Mouse (Mus musculus): ENCODE results near the gene Gm20509. TPM values are rescaled to one million over a fixed set of nuclear protein-coding genes. Genes with fewer than 3 reads are reported as not detected.
A peak's percentile ranks its signal among the peaks of the same experiment; 100 is the strongest.
"Not testable (repeated sequence)": the region's sequence is repeated elsewhere in the genome, so short reads cannot be mapped to it uniquely, and the experiment has no call there.

Gm20509 gene
- total RNA-seq, 1 experiment from 2014 or later: not detected

DNA sequence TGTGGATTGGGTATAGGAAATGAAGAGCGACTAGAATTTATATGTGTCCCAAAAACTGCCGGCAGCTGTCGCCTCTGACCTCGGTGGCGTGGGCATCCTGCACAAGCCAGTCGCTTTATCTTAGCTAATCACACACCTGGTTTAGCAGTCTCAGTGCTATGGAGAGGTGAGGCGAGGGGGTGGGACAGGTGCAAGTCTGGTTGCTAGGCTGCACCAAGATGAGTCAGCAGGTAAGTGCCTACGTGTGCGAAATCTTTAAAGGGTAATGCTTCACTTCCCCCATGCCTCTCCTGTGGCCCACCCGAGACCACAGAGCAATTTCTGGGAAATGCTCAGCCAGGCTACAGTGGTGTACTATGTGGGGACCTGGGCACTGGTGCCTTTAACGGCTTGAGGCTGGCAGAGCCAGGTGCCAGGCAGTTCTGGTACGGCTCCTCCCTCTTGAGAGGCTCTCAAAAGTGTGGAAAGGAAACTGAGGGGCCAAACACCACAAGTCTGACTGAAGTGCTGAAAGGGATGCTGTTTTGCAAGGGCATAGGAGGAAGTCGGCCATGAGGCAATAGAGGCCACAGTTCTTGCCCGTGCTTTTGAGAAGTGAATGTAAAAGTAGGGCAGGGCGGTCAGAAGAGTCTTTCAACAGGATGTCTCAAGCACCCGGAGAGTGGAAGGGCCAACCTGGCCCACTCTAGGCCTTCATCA lies 12.9 kb upstream of the Gm20509 start:
- peak; percentile 80 to 81 for ATAC-seq (replicated peaks in 1 of 2; ENCODE audit: insufficient read depth in 1 of 2, low FRiP score in 2 of 2, low TSS enrichment in 1 of 2, low read depth in 1 of 2, poor library complexity in 2 of 2, severe bottlenecking in 2 of 2)

DNA sequence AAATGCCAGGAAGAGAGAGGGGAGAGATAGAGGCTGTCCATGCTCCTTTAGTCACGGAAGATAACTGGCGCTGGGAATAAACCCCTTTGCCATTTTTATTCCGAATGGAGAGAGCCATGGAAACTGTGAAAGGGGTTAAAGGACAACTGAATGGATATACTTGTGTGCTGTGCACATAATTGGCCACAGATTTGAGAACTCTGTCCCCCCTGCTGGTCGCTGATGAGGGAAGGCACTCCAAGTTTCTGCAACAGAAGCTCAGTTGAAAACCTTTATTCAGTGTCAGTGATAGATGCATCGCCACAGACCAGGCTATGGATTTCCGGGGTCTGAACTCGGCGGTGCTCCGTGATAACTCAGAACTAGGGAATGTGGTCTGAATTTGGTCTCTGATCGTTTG lies 12.1 kb upstream of the Gm20509 start:
- ATAC-seq (replicated peaks in 1 of 2; ENCODE audit: insufficient read depth in 1 of 2, low FRiP score in 2 of 2, low TSS enrichment in 1 of 2, low read depth in 1 of 2, poor library complexity in 2 of 2, severe bottlenecking in 2 of 2): no peak

DNA sequence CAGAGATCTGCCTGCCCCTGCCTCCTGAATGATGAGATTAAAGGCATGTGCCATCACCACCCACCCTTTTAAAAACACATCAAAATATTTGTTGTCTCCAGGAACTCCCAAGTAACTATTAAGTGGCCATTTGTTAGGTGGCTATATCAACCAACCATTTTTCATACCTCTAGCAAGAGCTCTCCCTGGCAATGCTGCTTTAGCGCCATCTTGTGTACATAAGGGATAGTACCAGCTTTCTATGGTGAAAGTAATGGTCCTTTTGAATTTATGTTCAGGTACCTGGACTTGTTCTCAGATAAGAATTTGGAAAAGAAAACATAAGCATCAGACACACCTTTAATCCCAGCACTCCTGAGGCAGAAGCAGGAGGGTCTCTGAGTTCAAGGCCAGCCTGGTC lies 10.5 kb upstream of the Gm20509 start:
- ATAC-seq (replicated peaks in 1 of 2; ENCODE audit: insufficient read depth in 1 of 2, low FRiP score in 2 of 2, low TSS enrichment in 1 of 2, low read depth in 1 of 2, poor library complexity in 2 of 2, severe bottlenecking in 2 of 2): peak in 1 of 2 experiments; percentile 31; a peak in 1 of 4 replicates

DNA sequence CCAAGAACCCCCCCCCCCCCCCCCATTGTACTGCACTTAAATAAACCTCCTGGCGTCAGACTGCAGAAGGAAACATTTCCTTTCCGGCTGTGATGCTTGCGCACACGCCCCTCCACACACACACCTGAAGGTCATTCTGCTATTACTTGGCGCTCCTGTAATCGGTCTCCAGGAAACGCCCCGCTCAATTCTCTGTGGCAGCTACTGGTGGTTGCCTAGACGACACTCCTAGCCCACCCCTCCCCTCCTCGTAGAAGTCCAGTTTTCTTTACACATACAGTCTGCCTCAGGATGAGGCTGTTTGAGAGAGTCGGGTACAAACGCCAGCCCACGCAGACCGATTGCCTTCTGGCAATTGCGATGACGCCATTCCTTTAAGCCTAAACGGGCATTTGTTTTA lies 7.7 kb upstream of the Gm20509 start:
- no peak for ATAC-seq (replicated peaks in 1 of 2; ENCODE audit: insufficient read depth in 1 of 2, low FRiP score in 2 of 2, low TSS enrichment in 1 of 2, low read depth in 1 of 2, poor library complexity in 2 of 2, severe bottlenecking in 2 of 2)

DNA sequence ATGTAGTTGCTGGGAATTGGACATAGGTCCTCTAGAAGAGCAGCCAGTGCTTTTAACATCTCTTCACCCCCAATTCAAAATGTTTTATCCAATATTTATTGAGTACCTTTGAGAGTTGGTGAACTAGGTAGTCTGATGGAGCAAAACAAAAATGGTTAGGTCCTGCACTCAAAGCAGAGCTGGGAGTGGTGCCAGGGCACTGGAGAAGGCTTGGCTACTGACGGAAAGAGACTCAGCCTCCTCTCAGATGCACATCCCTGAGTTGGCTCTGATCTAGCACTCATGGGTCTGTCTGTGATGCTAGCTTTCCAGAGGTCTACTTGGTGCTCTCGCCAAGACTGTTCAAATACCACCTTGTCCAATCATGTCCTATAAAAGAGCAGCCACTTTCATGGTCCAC lies 4.4 kb upstream of the Gm20509 start:
- ATAC-seq (replicated peaks in 1 of 2; ENCODE audit: insufficient read depth in 1 of 2, low FRiP score in 2 of 2, low TSS enrichment in 1 of 2, low read depth in 1 of 2, poor library complexity in 2 of 2, severe bottlenecking in 2 of 2): no peak

DNA sequence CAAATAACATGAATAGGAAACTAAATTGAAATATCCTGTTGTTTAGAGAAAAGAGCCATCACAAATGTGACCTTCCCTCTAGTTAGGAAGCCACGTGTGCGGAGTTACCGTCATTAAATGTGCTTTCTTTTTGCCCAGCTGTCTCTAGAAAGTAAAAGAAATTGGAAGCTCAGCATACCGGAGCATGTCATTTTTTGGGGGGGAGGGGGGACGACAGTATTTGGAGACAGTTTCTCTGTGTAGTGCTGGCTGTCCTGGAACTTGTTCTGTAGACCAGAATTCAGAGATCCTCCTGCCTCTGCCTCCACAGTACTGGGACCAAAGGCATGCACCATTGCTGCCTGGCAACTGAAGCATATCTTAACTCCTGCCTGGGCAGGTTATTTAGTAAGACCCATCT lies 734 bp upstream of the Gm20509 start, which contains the start of gene Khdc3:
Gene Khdc3 (plus strand): TSS at position 301 of the 400 bp plus-strand sequence.
- no peak for ATAC-seq (replicated peaks in 1 of 2; ENCODE audit: insufficient read depth in 1 of 2, low FRiP score in 2 of 2, low TSS enrichment in 1 of 2, low read depth in 1 of 2, poor library complexity in 2 of 2, severe bottlenecking in 2 of 2)

DNA sequence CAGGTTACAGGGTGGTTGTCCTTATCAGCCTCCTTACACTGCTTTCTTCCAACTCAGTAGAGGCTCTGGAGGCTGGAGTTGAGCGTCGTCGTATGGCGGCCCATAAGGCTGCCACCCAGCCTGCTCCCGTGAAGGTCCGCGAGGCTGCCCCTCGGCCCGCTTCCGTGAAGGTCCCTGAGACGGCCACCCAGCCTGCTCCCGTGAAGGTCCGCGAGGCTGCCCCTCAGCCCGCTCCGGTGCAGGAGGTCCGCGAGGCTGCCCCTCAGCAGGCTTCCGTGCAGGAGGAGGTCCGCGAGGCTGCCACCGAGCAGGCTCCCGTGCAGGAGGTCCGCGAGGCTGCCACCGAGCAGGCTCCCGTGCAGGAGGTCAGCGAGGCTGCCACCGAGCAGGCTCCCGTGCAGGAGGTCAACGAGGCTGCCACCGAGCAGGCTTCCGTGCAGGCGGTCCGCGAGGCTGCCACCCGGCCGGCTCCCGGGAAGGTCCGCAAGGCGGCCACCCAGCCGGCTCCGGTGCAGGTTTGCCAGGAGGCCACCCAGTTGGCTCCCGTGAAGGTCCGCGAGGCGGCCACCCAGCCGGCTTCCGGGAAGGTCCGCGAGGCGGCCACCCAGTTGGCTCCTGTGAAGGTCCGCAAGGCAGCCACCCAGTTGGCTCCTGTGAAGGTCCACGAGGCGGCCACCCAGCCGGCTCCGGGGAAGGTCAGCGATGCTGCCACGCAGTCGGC lies 1.0 kb downstream of the Gm20509 start:
- ATAC-seq (replicated peaks in 1 of 2; ENCODE audit: insufficient read depth in 1 of 2, low FRiP score in 2 of 2, low TSS enrichment in 1 of 2, low read depth in 1 of 2, poor library complexity in 2 of 2, severe bottlenecking in 2 of 2): peak in 1 of 2 experiments; percentile 50; a peak in 2 of 4 replicates

DNA sequence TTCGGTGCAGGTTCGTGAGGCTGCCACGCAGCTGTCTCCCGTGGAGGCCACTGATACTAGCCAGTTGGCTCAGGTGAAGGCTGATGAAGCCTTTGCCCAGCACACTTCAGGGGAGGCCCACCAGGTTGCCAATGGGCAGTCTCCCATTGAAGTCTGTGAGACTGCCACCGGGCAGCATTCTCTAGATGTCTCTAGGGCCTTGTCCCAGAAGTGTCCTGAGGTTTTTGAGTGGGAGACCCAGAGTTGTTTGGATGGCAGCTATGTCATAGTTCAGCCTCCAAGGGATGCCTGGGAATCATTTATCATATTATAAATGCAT lies 1.6 kb downstream of the Gm20509 start:
- no peak for ATAC-seq (replicated peaks in 1 of 2; ENCODE audit: insufficient read depth in 1 of 2, low FRiP score in 2 of 2, low TSS enrichment in 1 of 2, low read depth in 1 of 2, poor library complexity in 2 of 2, severe bottlenecking in 2 of 2)

DNA sequence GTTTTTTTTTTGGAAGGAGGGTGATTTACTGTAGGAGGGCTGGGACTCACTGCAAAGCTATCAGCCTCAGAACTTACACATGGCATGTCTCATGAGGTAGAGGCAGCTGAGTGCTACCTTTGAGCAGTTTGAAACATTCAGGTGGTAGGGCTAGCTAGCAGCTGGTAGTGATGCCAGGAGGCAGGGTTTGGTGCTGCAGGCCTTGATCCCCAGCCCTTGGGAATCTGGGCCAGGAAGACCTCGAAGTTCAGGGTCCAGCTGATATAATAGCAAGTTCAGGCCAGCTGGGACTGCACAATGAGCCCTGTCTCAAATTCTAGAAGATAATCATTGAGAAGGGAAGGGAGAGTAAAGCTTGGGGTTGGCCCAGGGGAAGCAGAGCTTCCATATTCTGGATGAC lies 2.9 kb downstream of the Gm20509 start:
- no peak for ATAC-seq (replicated peaks in 1 of 2; ENCODE audit: insufficient read depth in 1 of 2, low FRiP score in 2 of 2, low TSS enrichment in 1 of 2, low read depth in 1 of 2, poor library complexity in 2 of 2, severe bottlenecking in 2 of 2)

DNA sequence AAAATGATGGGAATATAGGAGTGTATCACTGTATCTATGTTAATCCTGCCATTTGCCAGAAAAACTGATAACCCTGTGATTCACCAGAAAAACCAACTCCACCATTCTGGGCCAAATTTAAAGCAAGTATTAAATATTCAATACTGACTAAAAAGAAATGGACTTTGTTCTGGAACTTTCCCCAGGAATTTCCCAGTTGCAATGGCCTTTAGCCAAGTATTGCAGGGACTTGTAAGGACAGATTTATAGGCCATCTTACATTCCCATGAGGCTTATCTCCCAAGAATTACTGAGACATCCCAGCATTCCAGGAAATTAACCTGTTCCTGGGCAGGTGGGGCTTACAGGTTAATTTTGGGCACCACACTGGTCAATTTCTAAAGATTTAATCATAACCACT lies 3.5 kb downstream of the Gm20509 start:
- no peak for ATAC-seq (replicated peaks in 1 of 2; ENCODE audit: insufficient read depth in 1 of 2, low FRiP score in 2 of 2, low TSS enrichment in 1 of 2, low read depth in 1 of 2, poor library complexity in 2 of 2, severe bottlenecking in 2 of 2)

DNA sequence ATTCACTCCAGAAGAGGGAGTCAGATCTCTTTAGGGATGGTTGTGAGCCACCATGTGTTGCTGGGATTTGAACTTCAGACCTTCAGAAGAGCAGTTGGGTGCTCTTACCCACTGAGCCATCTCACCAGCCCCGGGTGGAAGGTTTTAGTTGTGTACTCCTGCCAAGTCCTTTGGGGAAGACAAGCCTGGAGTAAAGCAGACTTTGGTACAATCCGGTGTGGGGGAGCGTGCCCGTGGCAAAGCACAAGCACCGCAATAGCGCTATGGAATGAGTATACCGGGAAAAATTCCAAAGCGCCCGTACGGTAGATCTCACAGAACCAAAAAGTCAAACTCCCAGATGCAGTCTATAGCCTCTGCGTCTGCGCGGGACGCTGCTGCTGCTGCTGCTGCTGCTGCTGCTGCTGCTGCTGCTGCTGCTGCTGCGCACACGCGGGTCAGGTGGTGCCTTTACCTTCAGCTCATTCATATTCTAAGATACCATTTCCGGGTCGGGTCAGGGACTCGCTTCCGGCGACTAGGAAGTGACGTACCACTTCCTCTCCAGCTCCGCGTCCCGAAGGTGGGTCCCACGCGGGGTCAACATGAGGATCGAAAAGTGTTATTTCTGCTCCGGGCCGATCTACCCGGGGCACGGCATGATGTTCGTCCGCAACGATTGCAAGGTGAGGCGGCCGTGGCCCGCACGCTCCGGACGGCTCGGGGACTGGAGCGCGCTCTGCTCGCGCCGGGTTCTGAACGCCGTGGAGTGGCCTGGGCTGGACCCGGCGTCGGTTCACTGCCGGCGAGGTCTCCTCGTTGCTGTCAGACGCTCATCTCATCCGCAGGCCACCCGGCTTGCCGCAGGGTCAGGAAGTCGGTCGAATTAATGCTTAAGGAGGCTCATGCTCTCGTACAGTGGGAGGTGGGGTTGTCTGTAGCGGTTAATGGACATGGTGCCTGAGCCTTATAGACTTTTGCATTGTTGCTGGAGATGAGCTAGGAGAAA lies 10.9 kb downstream of the Gm20509 start, which contains the start of gene Rsl24d1:
Gene Rsl24d1 (plus strand): TSS at position 508 of the 988 bp plus-strand sequence.
- ATAC-seq (replicated peaks in 1 of 2; ENCODE audit: insufficient read depth in 1 of 2, low FRiP score in 2 of 2, low TSS enrichment in 1 of 2, low read depth in 1 of 2, poor library complexity in 2 of 2, severe bottlenecking in 2 of 2): peak; percentile 94 to 98

DNA sequence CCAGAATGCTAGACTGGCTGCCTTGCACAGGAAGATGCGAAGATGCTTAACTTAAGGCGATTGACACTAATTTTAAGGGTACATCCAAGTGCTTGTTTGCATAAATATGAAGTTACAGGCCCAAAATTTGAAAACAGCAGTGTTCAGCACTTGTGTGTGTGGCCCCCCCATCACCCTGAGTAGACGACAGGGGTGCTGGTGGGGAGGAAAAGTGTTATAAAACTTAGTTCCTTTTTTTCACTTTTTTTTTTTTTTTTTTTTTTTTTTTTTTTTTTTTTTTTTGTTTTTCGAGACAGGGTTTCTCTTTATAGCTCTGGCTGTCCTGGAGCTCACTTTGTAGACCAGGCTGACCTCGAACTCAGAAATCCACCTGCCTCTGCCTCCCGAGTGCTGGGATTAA lies 14.4 kb downstream of the Gm20509 start:
- not testable (repeated sequence) for ATAC-seq (replicated peaks in 1 of 2; ENCODE audit: insufficient read depth in 1 of 2, low FRiP score in 2 of 2, low TSS enrichment in 1 of 2, low read depth in 1 of 2, poor library complexity in 2 of 2, severe bottlenecking in 2 of 2)

DNA sequence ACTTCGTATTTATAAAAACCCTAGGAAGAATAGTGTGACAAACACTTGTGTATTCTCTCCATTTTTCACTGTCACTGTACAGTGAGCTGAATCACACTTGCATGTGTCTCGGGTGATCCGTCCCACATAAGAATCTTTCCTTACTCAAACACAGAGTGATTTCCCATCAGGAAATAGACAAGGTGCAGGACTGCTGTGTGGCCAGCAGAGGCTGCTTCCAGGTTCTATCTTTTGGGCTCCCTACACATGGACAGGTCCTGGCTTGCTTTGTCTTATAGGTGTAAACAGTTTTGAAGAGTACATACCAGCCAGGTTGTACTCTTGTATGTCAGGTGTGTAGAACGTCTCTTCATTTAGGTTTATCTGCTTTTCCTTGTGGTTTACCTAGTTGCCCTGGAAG lies 15.7 kb downstream of the Gm20509 start:
- ATAC-seq (replicated peaks in 1 of 2; ENCODE audit: insufficient read depth in 1 of 2, low FRiP score in 2 of 2, low TSS enrichment in 1 of 2, low read depth in 1 of 2, poor library complexity in 2 of 2, severe bottlenecking in 2 of 2): no peak

DNA sequence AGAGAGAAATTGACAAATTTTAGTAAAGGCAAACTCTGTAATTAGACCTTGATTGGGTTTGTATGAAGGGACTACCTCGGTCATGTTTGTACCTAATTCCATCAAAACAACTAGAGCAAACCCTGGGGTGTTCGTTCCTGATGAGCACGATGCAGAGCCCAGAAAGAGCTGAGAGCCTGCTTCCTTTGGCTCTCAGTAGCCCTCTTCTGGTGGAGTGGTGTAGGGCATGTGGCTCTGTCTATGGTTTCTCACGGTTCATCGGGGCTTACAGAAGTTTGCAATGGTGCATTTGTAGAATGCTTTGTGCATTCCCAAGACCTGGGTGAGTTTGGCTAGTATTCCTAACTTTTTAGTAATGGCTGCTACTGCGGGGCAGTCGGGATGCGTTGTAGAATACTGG lies 19.5 kb downstream of the Gm20509 start:
- ATAC-seq (replicated peaks in 1 of 2; ENCODE audit: insufficient read depth in 1 of 2, low FRiP score in 2 of 2, low TSS enrichment in 1 of 2, low read depth in 1 of 2, poor library complexity in 2 of 2, severe bottlenecking in 2 of 2): peak; percentile 71

DNA sequence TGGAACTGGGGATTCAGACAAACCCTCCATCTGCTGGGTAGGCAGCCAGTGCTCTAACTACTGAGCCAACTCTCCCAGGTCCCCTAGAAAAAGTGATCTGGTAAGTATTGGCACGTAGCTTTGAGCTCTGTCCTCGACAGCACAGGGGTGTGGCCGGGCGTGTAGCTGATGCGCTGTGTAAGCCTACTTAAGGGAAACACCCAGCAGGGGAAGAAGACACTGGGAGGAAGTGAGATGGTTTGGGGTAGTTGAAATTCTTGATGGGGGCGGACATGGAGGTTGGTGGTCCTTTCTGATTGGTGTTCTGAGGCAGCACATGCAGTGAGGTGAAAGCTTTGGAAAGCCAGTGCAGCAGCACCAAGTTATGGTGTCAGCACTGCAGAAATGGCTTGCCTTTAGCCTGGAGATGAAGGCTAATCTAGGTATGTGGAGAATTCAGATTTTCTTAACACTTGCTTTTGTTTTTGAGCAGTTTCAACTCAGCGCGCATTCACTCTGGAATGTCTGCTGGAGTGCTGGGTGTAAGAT lies 22.8 kb downstream of the Gm20509 start:
- peak in 1 of 2 experiments; percentile 16; a peak in 1 of 4 replicates for ATAC-seq (replicated peaks in 1 of 2; ENCODE audit: insufficient read depth in 1 of 2, low FRiP score in 2 of 2, low TSS enrichment in 1 of 2, low read depth in 1 of 2, poor library complexity in 2 of 2, severe bottlenecking in 2 of 2)

DNA sequence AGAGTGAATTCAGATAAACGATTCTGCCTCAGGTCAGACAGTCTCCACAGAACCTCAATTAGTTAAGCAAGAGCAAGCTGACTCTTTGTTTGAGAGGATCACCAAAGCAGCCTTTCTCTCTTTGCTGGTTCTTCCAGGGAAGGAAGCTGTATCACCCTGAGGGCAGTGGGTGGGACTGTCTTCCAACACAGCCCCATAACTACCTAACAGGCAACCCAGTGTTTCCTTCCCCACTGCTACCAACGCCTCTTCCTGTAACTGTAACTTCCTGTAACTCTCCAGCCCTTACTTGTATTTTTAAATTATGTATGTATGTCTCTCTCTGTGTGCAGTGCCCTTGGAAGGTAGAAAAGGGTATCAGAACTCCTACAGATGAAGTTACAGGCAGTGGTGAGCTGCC lies 25.2 kb downstream of the Gm20509 start:
- peak; percentile 68 to 80 for ATAC-seq (replicated peaks in 1 of 2; ENCODE audit: insufficient read depth in 1 of 2, low FRiP score in 2 of 2, low TSS enrichment in 1 of 2, low read depth in 1 of 2, poor library complexity in 2 of 2, severe bottlenecking in 2 of 2)

DNA sequence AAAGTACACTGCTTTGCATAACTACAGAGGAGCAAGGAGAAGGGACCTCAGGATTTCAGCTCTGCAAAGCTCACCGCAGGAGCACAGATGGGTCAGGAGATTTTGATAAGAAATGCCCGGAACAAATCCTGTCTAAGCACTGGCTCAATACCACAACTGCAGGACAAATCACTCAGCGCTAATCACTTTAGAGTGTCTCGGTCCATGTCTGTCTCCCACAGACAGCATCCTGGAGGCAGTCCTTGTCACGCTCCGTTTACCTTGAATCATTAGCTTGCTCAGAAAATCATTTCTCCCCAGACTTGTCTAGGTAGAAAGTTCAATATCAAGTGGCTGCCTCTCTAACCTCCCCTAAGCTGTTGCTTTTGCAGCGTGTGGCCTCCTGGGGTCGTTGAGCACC lies 27.6 kb downstream of the Gm20509 start:
- ATAC-seq (replicated peaks in 1 of 2; ENCODE audit: insufficient read depth in 1 of 2, low FRiP score in 2 of 2, low TSS enrichment in 1 of 2, low read depth in 1 of 2, poor library complexity in 2 of 2, severe bottlenecking in 2 of 2): no peak
